Mouse (Mus musculus): ENCODE results near the gene Gm21764.

Gm21764 gene

GRCm38 (mm10) chrY:18061712-18062111, at the start of gene Gm21764:
TSS of gene Gm21764 (minus strand) at chrY:18061812.
- WGBS: no CpG with 5 or more reads among the region's 3 CpGs

DNA sequence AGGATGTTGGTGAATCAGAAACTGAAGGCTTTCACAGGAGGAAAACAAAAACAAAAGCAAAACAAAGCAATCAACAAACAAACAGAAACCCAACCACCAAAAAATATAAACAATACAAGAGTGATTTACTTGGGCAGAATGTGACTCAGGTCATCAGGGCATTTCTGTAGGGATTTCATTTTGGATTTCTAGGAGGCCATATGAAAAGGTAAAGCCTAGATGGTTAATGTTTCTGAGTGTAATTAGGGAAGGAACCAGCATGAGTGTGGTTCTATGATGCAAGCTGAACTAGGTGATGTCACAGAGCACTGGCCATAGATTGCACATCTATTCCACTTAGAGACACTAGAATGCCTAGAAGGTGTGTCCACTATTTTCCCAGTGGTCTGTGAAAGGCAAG, 27.2 kb upstream of the Gm21764 start, which contains the start of gene Ssty1:
TSS of gene Ssty1 (plus strand) at position 301 of the 400 bp plus-strand sequence.

All from cerebral cortex, adult 2 months (tissue).